Mouse (Mus musculus): ENCODE results near the gene Prps2. TPM values are rescaled to one million over a fixed set of nuclear protein-coding genes. Genes with fewer than 3 reads are reported as not detected.

The Prps2 gene
- 32.7 and 35.1 TPM in 2 replicates for total RNA-seq (2012; rRNA removed)

DNA sequence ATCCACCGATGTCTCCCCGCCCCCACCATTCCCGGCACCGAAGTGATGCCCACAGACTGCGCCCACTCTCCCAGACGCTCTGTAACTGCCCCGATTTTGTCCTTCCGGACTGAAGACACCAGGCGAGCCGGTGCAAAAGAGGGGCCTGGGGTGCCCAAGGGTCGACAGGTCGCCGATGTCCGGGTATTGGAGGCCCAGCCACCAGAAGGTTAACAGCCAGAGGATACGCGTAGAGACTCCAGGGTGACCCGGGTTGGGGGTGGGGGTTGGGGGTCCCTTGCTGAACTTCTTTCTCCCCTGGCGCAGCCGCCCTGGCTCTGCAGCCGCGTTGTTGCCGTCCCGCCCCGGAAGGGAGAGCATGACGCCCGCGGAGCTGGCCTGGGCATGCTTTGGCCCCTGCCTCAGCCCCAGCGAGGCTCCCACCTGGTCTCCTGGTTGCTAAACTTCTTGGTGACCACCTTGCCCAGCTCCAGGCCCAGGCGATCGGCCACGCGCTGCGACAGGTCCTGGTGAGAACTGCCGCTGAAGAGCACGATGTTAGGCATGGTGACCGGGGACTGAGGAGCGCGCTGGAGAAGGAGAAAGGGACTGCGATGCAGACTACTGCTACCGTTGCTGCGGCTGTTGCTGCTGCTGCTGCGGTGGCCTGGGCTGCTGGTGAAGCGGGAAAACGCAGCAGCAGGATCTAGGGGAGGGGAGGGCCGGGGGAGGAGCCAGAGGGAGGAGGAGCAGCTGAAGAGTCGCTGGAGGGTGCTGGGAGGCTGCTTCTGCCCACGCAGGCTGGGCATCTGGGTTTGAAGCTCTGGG, at the start of gene Prps2:
Prps2 (minus strand) TSS at position 703 of the 807 bp plus-strand sequence.
- peak within 1 kb of the TSS; percentile 88 for H3K9ac ChIP-seq (ENCODE audit: insufficient read depth, low read depth, low read length, poor library complexity, severe bottlenecking)
- H3K36me3 ChIP-seq (ENCODE audit: control insufficient read depth, insufficient read depth, low read length, poor library complexity, severe bottlenecking) = no peaks in the 10 kb centered on the region
- H3K4me3 ChIP-seq (ENCODE audit: insufficient read depth in 1 of 2, low read depth in 1 of 2, low read length in 2 of 2, poor library complexity in 1 of 2, severe bottlenecking in 1 of 2) = peak within 1 kb of the TSS; percentile 77 to 78
- in situ Hi-C loops (cut with MboI; ENCODE audit: low sequenced_read_pairs in 2 of 2, unreplicated experiment in 2 of 2) = no loop called here
- H3K9me3 ChIP-seq (ENCODE audit: control insufficient read depth, insufficient read depth, low read depth, low read length) = no peaks in the 10 kb centered on the region
- H3K4me1 ChIP-seq (ENCODE audit: control insufficient read depth in 2 of 2, insufficient read depth in 2 of 2, low read length in 2 of 2, poor library complexity in 1 of 2) = peaks cover 0 to 3% of the 10 kb centered on the region in 2 experiments; a peak in 1 of 4 replicates
- DNase-seq (ENCODE audit: low read depth, low spot score) = no peak
- H3K27ac ChIP-seq (ENCODE audit: insufficient read depth, low read depth, low read length, poor library complexity, severe bottlenecking) = no peak within 1 kb of the TSS; the same call in 1 of the 2 replicates
- TF ChIP-seq CHD2 (IDR thresholded peaks at IDR 0.05; ENCODE audit: low read depth, low read length) (no peak), ZNF384 (IDR thresholded peaks at IDR 0.05; ENCODE audit: low read depth, low read length) (no peak), HCFC1 (IDR thresholded peaks at IDR 0.05; ENCODE audit: borderline replicate concordance, insufficient read depth, low read length) (no peak), MAFK (IDR thresholded peaks at IDR 0.05; ENCODE audit: insufficient read depth, low read depth, low read length) (no peak), ZC3H11A (IDR thresholded peaks at IDR 0.05; ENCODE audit: borderline replicate concordance, low read depth, low read length) (no peak)

DNA sequence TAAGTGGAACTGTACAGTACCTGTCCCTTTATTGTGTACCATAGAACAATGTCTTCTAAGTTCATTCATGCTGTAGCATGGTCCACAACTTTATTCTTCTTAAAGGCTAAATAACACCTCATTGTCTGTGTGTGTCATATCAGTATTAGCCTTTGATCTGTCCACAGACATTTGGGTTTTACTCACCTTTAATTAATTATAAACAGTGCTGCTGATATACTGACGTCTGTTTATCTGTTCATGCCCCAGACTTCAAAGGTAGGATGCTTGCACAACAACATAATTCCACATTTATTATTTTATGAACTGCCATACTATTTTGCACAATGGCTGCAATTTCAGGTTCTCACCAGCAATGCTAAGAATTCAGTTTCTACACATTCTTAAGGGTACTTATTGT, 35.1 kb upstream of the Prps2 start:
- Histone ChIP-seq H3K4me1 (ENCODE audit: control insufficient read depth in 2 of 2, insufficient read depth in 2 of 2, low read length in 2 of 2, poor library complexity in 1 of 2) (no peaks in the 10 kb centered on the region), H3K4me3 (ENCODE audit: insufficient read depth in 1 of 2, low read depth in 1 of 2, low read length in 2 of 2, poor library complexity in 1 of 2, severe bottlenecking in 1 of 2) (no peak overlapping the region), H3K27ac (ENCODE audit: insufficient read depth, low read depth, low read length, poor library complexity, severe bottlenecking) (no peak overlapping the region), H3K36me3 (ENCODE audit: control insufficient read depth, insufficient read depth, low read length, poor library complexity, severe bottlenecking) (no peaks in the 10 kb centered on the region), H3K9me3 (ENCODE audit: control insufficient read depth, insufficient read depth, low read depth, low read length) (no peaks in the 10 kb centered on the region), H3K9ac (ENCODE audit: insufficient read depth, low read depth, low read length, poor library complexity, severe bottlenecking) (no peak overlapping the region)
- in situ Hi-C loops (cut with MboI; ENCODE audit: low sequenced_read_pairs in 2 of 2, unreplicated experiment in 2 of 2) = no loop called here
- TF ChIP-seq HCFC1 (IDR thresholded peaks at IDR 0.05; ENCODE audit: borderline replicate concordance, insufficient read depth, low read length) = no peak
- TF ChIP-seq ZC3H11A (IDR thresholded peaks at IDR 0.05; ENCODE audit: borderline replicate concordance, low read depth, low read length) = no peak
- no peak for TF ChIP-seq CHD2 (IDR thresholded peaks at IDR 0.05; ENCODE audit: low read depth, low read length)
- TF ChIP-seq MAFK (IDR thresholded peaks at IDR 0.05; ENCODE audit: insufficient read depth, low read depth, low read length) = no peak
- no peak for TF ChIP-seq ZNF384 (IDR thresholded peaks at IDR 0.05; ENCODE audit: low read depth, low read length)
- no peak for DNase-seq (ENCODE audit: low read depth, low spot score)

DNA sequence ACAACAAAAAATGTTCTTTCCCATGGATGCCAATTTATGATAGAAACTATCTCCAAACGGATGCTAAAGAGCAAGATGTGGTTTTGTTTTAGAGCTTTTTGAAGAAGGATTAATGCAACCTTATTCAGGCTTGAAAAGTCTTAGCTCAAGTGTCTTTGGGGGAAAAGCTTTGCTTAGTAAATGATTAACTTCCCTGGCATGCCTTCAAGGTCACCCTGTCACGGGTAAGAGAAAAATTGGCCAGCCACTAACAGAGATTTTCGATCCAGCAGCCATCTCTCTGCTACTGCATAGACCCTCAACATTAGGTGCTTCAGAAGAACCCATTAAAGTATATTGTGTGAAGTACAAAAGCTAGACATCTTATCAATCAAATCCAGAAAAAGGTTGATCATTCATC, 12.4 kb upstream of the Prps2 start:
- TF ChIP-seq CHD2 (IDR thresholded peaks at IDR 0.05; ENCODE audit: low read depth, low read length) = no peak
- DNase-seq (ENCODE audit: low read depth, low spot score) = no peak
- in situ Hi-C loops (cut with MboI; ENCODE audit: low sequenced_read_pairs in 2 of 2, unreplicated experiment in 2 of 2) = no loop called here

DNA sequence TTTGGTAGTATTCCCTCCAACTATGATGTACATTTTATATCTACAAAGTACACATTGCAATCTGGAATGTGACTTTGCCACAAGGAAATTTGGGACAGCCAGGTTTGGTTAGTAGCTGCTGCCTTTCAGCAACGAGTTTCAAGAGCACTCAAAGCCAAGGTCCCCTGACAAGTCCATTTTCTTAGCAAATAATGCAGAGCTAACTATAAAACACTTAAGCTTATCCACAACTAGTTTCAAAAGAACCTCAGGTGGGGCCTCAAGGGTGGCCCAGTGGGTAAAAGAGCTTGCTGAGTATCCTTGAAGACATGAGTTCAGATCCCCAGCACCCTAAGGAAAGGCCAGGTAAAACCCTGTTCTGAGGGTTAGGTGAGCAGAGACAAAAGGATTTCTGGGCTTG, 4.1 kb upstream of the Prps2 start:
- Histone ChIP-seq H3K9me3 (ENCODE audit: control insufficient read depth, insufficient read depth, low read depth, low read length) (no peaks in the 10 kb centered on the region), H3K27ac (ENCODE audit: insufficient read depth, low read depth, low read length, poor library complexity, severe bottlenecking) (no peak overlapping the region), H3K4me1 (ENCODE audit: control insufficient read depth in 2 of 2, insufficient read depth in 2 of 2, low read length in 2 of 2, poor library complexity in 1 of 2) (0 out of 4 replicates have a peak, but pooled peaks cover 0 to 1% of the 10 kb centered on the region in 2 experiments), H3K4me3 (ENCODE audit: insufficient read depth in 1 of 2, low read depth in 1 of 2, low read length in 2 of 2, poor library complexity in 1 of 2, severe bottlenecking in 1 of 2) (no peak overlapping the region), H3K9ac (ENCODE audit: insufficient read depth, low read depth, low read length, poor library complexity, severe bottlenecking) (no peak overlapping the region), H3K36me3 (ENCODE audit: control insufficient read depth, insufficient read depth, low read length, poor library complexity, severe bottlenecking) (no peaks in the 10 kb centered on the region)
- in situ Hi-C loops (cut with MboI; ENCODE audit: low sequenced_read_pairs in 2 of 2, unreplicated experiment in 2 of 2) = no loop called here
- TF ChIP-seq ZNF384 (IDR thresholded peaks at IDR 0.05; ENCODE audit: low read depth, low read length) = no peak
- no peak for TF ChIP-seq HCFC1 (IDR thresholded peaks at IDR 0.05; ENCODE audit: borderline replicate concordance, insufficient read depth, low read length)
- TF ChIP-seq CHD2 (IDR thresholded peaks at IDR 0.05; ENCODE audit: low read depth, low read length) = no peak
- TF ChIP-seq ZC3H11A (IDR thresholded peaks at IDR 0.05; ENCODE audit: borderline replicate concordance, low read depth, low read length) = no peak
- no peak for TF ChIP-seq MAFK (IDR thresholded peaks at IDR 0.05; ENCODE audit: insufficient read depth, low read depth, low read length)
- no peak for DNase-seq (ENCODE audit: low read depth, low spot score)

More for the DNA sequence above, 12.4 kb upstream of the Prps2 start:
- Histone ChIP-seq H3K27ac (ENCODE audit: insufficient read depth, low read depth, low read length, poor library complexity, severe bottlenecking) (no peak overlapping the region), H3K9me3 (ENCODE audit: control insufficient read depth, insufficient read depth, low read depth, low read length) (no peaks in the 10 kb centered on the region), H3K36me3 (ENCODE audit: control insufficient read depth, insufficient read depth, low read length, poor library complexity, severe bottlenecking) (no peaks in the 10 kb centered on the region), H3K4me1 (ENCODE audit: control insufficient read depth in 2 of 2, insufficient read depth in 2 of 2, low read length in 2 of 2, poor library complexity in 1 of 2) (no peaks in the 10 kb centered on the region), H3K9ac (ENCODE audit: insufficient read depth, low read depth, low read length, poor library complexity, severe bottlenecking) (no peak overlapping the region), H3K4me3 (ENCODE audit: insufficient read depth in 1 of 2, low read depth in 1 of 2, low read length in 2 of 2, poor library complexity in 1 of 2, severe bottlenecking in 1 of 2) (no peak overlapping the region)

Data from ES-E14 (cell line).